Mouse (Mus musculus): ENCODE data around the gene Smg1. TPM values are rescaled to one million over a fixed set of nuclear protein-coding genes. Genes with fewer than 3 reads are reported as not detected.
A peak's percentile ranks its signal among the peaks of the same experiment; 100 is the strongest.

Gene Smg1
- polyA plus RNA-seq, 1 experiment, result 43.7 TPM

DNA sequence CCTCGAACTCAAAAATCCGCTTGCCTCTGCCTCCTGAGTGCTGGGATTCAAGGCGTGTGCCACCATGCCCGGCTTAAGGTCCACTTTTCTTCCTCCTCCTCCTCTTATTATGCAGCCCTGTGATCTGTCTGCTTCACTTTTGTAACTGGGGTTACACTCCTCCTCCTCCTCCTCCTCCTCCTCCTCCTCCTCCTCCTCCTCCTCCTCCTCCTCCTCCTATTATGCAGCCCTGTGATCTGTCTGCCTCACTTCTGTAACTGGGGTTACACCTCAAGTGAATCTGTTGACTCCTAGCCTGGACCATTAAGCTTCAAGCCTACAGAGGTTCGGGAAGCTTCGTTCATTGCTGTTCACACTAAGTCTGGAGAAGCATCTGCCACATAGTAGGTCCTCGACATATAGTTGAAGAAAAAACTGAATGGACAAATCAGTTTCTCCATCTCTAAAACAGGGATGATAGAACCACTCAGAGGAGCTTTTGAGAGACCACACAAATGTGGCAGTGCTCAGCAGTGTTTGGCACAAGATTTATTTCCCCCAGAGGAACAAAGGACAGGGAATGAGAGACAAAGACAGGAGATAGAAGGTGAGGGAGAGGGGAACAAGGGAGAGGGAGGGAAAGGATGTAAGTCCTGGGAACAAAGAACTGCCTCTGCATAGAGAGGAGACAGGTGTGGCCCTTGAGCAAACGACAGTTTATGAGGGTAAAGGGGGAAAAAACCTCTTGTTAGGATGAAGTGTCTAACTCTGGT lies 126.5 kb downstream of the Smg1 start:
- H3K27ac ChIP-seq (ENCODE audit: control insufficient read depth, insufficient read depth, low read depth, low read length), result no peak overlapping the region
- H3K36me3 ChIP-seq (ENCODE audit: control insufficient read depth, insufficient read depth, low read length), result no peaks in the 10 kb centered on the region; the same call in 1 of the 2 replicates
- TF ChIP-seq POLR2A (IDR thresholded peaks at IDR 0.05; ENCODE audit: control insufficient read depth, low read depth, low read length), result no peak
- peaks cover 3% of the 10 kb centered on the region for H3K4me1 ChIP-seq (ENCODE audit: control insufficient read depth, insufficient read depth, low read length)
- H3K27me3 ChIP-seq (ENCODE audit: control insufficient read depth, insufficient read depth, low read length), result no peaks in the 10 kb centered on the region
- H3K4me3 ChIP-seq (ENCODE audit: control insufficient read depth, low read depth, low read length), result peak overlapping the region; percentile 36

DNA sequence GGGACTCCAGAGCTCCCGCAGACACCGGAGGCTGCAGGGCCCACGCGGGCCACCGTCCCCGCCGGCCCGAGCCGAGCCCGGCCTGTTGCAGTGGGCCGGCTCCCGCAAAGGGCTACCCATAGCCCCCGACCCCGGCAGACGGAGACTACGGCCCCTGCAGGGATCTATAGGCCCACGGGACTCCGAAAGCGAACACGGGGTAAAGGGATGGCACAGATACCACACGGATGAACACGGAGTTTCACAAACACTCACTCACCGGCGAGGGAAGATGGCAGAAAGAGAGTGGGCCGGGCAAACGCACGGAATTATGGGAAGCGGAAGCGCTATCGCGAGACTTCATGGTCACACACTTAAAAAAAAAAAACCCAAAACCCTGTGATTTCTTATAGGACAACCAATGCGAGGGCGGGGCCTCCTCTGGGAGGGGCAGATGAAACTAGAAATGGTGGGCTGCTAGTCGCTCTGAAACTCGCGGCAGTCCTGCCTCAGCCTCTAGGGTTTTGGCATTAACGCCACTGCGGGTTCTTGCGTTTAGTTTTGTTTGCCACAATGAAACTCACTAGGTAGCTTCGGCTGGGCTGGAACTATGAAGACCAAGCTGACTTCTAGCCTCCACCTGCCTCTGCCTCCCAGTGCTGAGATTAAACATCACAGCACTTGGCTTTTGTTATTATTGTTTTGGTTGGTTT lies 127.4 kb downstream of the Smg1 start, which contains the start of gene Rps15a:
Gene Rps15a (minus strand): TSS at position 312 of the 692 bp plus-strand sequence.
- TF ChIP-seq CTCF (IDR thresholded peaks at IDR 0.05; ENCODE audit: control insufficient read depth, insufficient read depth, insufficient replicate concordance, low read depth, low read length) (no peak), POLR2A (IDR thresholded peaks at IDR 0.05; ENCODE audit: control insufficient read depth, low read depth, low read length) (peak; percentile 99)
- Histone ChIP-seq H3K27me3 (ENCODE audit: control insufficient read depth, insufficient read depth, low read length) (no peaks in the 10 kb centered on the region), H3K4me1 (ENCODE audit: control insufficient read depth, insufficient read depth, low read length) (peaks cover 3% of the 10 kb centered on the region), H3K36me3 (ENCODE audit: control insufficient read depth, insufficient read depth, low read length) (no peaks in the 10 kb centered on the region; the same call in 1 of the 2 replicates), H3K27ac (ENCODE audit: control insufficient read depth, insufficient read depth, low read depth, low read length) (peak within 1 kb of the TSS; percentile 94), H3K4me3 (ENCODE audit: control insufficient read depth, low read depth, low read length) (peak within 1 kb of the TSS; percentile 92)

DNA sequence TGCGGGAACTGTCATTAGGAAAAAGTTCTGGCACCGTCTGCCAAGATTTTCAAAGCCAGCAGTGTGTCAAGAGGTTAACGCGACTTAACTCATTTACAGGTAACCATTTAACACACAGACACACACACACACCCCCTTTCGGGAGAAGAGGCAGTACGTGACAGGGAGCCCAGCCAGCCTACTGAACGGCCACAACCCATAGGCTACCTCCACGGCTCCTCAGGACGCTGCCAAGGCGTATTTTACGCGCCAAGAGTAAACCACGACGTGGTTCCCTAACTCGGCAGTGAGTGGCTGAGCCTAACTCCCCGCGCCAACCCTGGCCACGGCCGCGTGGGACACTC lies 128.0 kb downstream of the Smg1 start:
- TF ChIP-seq POLR2A (IDR thresholded peaks at IDR 0.05; ENCODE audit: control insufficient read depth, low read depth, low read length), result no peak
- TF ChIP-seq CTCF (IDR thresholded peaks at IDR 0.05; ENCODE audit: control insufficient read depth, insufficient read depth, insufficient replicate concordance, low read depth, low read length), result no peak
- no peaks in the 10 kb centered on the region; the same call in 1 of the 2 replicates for H3K36me3 ChIP-seq (ENCODE audit: control insufficient read depth, insufficient read depth, low read length)
- H3K4me1 ChIP-seq (ENCODE audit: control insufficient read depth, insufficient read depth, low read length), result peaks cover 3% of the 10 kb centered on the region
- no peaks in the 10 kb centered on the region for H3K27me3 ChIP-seq (ENCODE audit: control insufficient read depth, insufficient read depth, low read length)
- H3K27ac ChIP-seq (ENCODE audit: control insufficient read depth, insufficient read depth, low read depth, low read length), result peak overlapping the region; percentile 88
- H3K4me3 ChIP-seq (ENCODE audit: control insufficient read depth, low read depth, low read length), result peak overlapping the region; percentile 92

DNA sequence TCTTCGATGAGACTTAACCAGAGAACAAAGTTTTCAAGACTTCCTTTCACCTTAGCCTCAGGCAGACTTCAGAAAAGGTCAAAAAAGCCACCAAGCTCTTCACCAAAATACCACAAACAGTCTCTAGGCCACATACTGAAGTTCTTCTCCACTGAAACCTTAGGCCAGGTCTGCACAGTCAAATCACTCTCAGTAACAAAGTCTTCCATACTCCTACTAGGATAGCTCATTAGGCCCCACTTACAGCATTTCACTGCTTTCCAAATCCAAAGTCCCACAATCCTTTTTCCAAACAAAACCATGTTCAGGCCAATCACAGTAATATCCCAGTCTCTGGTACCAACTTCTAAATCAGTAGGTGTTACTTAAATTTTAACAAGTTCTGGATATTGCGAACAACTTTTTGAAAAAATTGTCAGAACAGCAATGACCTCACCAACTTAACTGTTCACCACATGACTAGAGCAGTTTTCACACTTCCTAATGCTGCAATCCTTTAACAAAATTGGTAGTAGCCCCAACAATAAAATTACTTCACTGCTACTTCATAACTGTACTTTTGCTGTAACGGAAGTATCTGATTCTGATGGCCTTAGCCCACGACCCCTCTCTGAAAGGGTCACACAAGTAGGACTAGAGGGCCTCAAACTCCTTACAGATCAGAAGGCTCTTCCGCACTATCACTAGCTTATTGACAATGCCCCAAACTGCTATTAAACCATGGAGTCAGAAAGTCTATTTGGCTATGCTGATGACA lies 129.8 kb downstream of the Smg1 start:
- Histone ChIP-seq H3K4me3 (ENCODE audit: control insufficient read depth, low read depth, low read length) (no peak overlapping the region), H3K27ac (ENCODE audit: control insufficient read depth, insufficient read depth, low read depth, low read length) (no peak overlapping the region), H3K36me3 (ENCODE audit: control insufficient read depth, insufficient read depth, low read length) (no peaks in the 10 kb centered on the region; the same call in none of the 2 replicates), H3K4me1 (ENCODE audit: control insufficient read depth, insufficient read depth, low read length) (peaks cover 3% of the 10 kb centered on the region), H3K27me3 (ENCODE audit: control insufficient read depth, insufficient read depth, low read length) (no peaks in the 10 kb centered on the region)
- TF ChIP-seq CTCF (IDR thresholded peaks at IDR 0.05; ENCODE audit: control insufficient read depth, insufficient read depth, insufficient replicate concordance, low read depth, low read length), result no peak
- TF ChIP-seq POLR2A (IDR thresholded peaks at IDR 0.05; ENCODE audit: control insufficient read depth, low read depth, low read length), result no peak

DNA sequence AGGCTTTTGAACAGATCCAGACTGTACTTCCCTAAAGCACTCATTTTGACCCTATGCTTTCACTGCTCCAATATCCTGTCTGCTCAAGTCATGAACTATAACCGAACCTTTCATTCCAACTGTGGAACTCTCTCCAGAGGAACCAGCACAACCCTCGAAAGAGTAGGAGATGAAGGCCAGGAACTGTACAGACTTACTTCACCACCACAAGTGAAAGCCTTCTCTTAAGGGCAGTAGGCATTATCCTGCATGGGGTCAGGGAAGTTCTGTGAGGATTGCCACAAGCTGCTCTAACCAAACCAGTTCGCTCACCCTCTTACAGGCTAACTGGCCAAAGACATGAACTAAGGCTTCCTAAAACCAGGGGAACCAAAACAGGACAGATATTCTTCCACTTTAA lies 132.3 kb downstream of the Smg1 start:
- no peak overlapping the region; the same call in 1 of the 2 replicates for H3K4me3 ChIP-seq (ENCODE audit: control insufficient read depth, low read depth, low read length)
- peaks cover 3% of the 10 kb centered on the region for H3K4me1 ChIP-seq (ENCODE audit: control insufficient read depth, insufficient read depth, low read length)

DNA sequence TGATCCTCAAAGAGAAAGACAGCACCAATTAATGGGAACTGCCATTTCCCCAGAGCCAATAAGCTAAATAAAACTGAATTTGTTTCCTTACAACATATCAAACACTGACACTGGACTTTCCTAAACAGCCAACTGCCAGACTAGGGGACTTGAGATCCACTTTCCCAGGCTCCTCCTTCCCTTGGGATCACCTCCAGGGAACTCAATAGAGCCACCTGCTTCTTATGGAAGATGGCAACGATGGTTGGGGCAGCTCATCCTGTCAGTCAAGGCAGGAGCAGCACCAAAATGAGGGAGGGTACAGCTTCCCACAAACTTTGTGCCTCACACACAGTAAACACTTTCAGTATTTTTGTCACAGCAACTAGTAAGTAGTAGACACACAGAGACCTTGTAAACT lies 135.8 kb downstream of the Smg1 start:
- no peak overlapping the region for H3K4me3 ChIP-seq (ENCODE audit: control insufficient read depth, low read depth, low read length)
- H3K4me1 ChIP-seq (ENCODE audit: control insufficient read depth, insufficient read depth, low read length), result no peaks in the 10 kb centered on the region
- H3K27ac ChIP-seq (ENCODE audit: control insufficient read depth, insufficient read depth, low read depth, low read length), result no peak overlapping the region
- TF ChIP-seq POLR2A (IDR thresholded peaks at IDR 0.05; ENCODE audit: control insufficient read depth, low read depth, low read length), result no peak
- no peak for TF ChIP-seq CTCF (IDR thresholded peaks at IDR 0.05; ENCODE audit: control insufficient read depth, insufficient read depth, insufficient replicate concordance, low read depth, low read length)
- no peaks in the 10 kb centered on the region for H3K27me3 ChIP-seq (ENCODE audit: control insufficient read depth, insufficient read depth, low read length)
- no peaks in the 10 kb centered on the region; the same call in none of the 2 replicates for H3K36me3 ChIP-seq (ENCODE audit: control insufficient read depth, insufficient read depth, low read length)

More for the DNA sequence above, 132.3 kb downstream of the Smg1 start:
- no peaks in the 10 kb centered on the region for H3K27me3 ChIP-seq (ENCODE audit: control insufficient read depth, insufficient read depth, low read length)
- H3K36me3 ChIP-seq (ENCODE audit: control insufficient read depth, insufficient read depth, low read length), result no peaks in the 10 kb centered on the region; the same call in none of the 2 replicates
- TF ChIP-seq CTCF (IDR thresholded peaks at IDR 0.05; ENCODE audit: control insufficient read depth, insufficient read depth, insufficient replicate concordance, low read depth, low read length) (no peak), POLR2A (IDR thresholded peaks at IDR 0.05; ENCODE audit: control insufficient read depth, low read depth, low read length) (no peak)
- no peak overlapping the region for H3K27ac ChIP-seq (ENCODE audit: control insufficient read depth, insufficient read depth, low read depth, low read length)

Measured in testis, adult 2 months (tissue).